Mouse (Mus musculus): ENCODE data around the gene Aaed1. TPM values are rescaled to one million over a fixed set of nuclear protein-coding genes. Genes with fewer than 3 reads are reported as not detected.

Aaed1 gene
- polyA plus RNA-seq, 1 experiment from 2014 or later = 89.2 TPM

GRCm38 (mm10) chr13:64299069-64299468 lies 13.4 kb downstream of the Aaed1 start:
- Histone ChIP-seq H3K4me2 (replicated peaks; ENCODE audit: low read depth, low read length) (no peak overlapping the region), H3K4me1 (ENCODE audit: insufficient read depth, low read depth, low read length) (no peaks in the 10 kb centered on the region), H3K9ac (replicated peaks; ENCODE audit: low read depth) (no peak overlapping the region), H3K36me3 (ENCODE audit: insufficient read depth, low read length) (peaks cover 9% of the 10 kb centered on the region; the same call in 1 of the 2 replicates), H3K4me3 (ENCODE audit: low read depth, low read length) (no peak overlapping the region), H3K9me3 (ENCODE audit: low read length) (no peaks in the 10 kb centered on the region), H3K27ac (ENCODE audit: low read length) (no peak overlapping the region), H3K27me3 (replicated peaks; ENCODE audit: insufficient read depth, low read length) (no peaks in the 10 kb centered on the region)
- DNase-seq (ENCODE audit: low spot score) (no peak), ATAC-seq (no peak)
- TF ChIP-seq CTCF (IDR thresholded peaks at IDR 0.05) = no peak
- TF ChIP-seq EP300 (IDR thresholded peaks at IDR 0.05) = no peak
- 78% methylated on average over 1 of the region's 1 CpGs for WGBS

- no peak for ATAC-seq
- Histone ChIP-seq H3K36me3 (ENCODE audit: insufficient read depth, low read length) (peaks cover 3% of the 10 kb centered on the region; the same call in 1 of the 2 replicates), H3K9me3 (ENCODE audit: low read length) (no peaks in the 10 kb centered on the region), H3K27ac (ENCODE audit: low read length) (no peak overlapping the region), H3K4me1 (ENCODE audit: insufficient read depth, low read depth, low read length) (no peaks in the 10 kb centered on the region), H3K4me3 (ENCODE audit: low read depth, low read length) (no peak overlapping the region), H3K27me3 (replicated peaks; ENCODE audit: insufficient read depth, low read length) (no peaks in the 10 kb centered on the region), H3K9ac (replicated peaks; ENCODE audit: low read depth) (no peak overlapping the region), H3K4me2 (replicated peaks; ENCODE audit: low read depth, low read length) (no peak overlapping the region)
- DNase-seq (ENCODE audit: low spot score) = no peak
- WGBS = 43% methylated on average over 4 of the region's 4 CpGs
- TF ChIP-seq CTCF (IDR thresholded peaks at IDR 0.05) (no peak), EP300 (IDR thresholded peaks at IDR 0.05) (no peak)
Observed at GRCm38 (mm10) chr13:64286791-64287190, 25.7 kb downstream of the Aaed1 start.

- Histone ChIP-seq H3K4me2 (replicated peaks; ENCODE audit: low read depth, low read length) (no peak overlapping the region), H3K9ac (replicated peaks; ENCODE audit: low read depth) (no peak overlapping the region), H3K9me3 (ENCODE audit: low read length) (no peaks in the 10 kb centered on the region), H3K4me1 (ENCODE audit: insufficient read depth, low read depth, low read length) (no peaks in the 10 kb centered on the region), H3K27me3 (replicated peaks; ENCODE audit: insufficient read depth, low read length) (no peaks in the 10 kb centered on the region), H3K4me3 (ENCODE audit: low read depth, low read length) (no peak overlapping the region), H3K27ac (ENCODE audit: low read length) (no peak overlapping the region), H3K36me3 (ENCODE audit: insufficient read depth, low read length) (peaks cover 3% of the 10 kb centered on the region; the same call in 1 of the 2 replicates)
- no peak for TF ChIP-seq EP300 (IDR thresholded peaks at IDR 0.05)
- TF ChIP-seq CTCF (IDR thresholded peaks at IDR 0.05) = no peak
- 66% methylated on average over 4 of the region's 4 CpGs for WGBS
- DNase-seq (ENCODE audit: low spot score) (no peak), ATAC-seq (no peak)
Observed at GRCm38 (mm10) chr13:64286321-64286720, 26.2 kb downstream of the Aaed1 start.

GRCm38 (mm10) chr13:64284676-64285075 lies 27.8 kb downstream of the Aaed1 start:
- Histone ChIP-seq H3K9ac (replicated peaks; ENCODE audit: low read depth) (no peak overlapping the region), H3K4me1 (ENCODE audit: insufficient read depth, low read depth, low read length) (no peaks in the 10 kb centered on the region), H3K36me3 (ENCODE audit: insufficient read depth, low read length) (no peaks in the 10 kb centered on the region), H3K27ac (ENCODE audit: low read length) (no peak overlapping the region), H3K4me2 (replicated peaks; ENCODE audit: low read depth, low read length) (no peak overlapping the region), H3K9me3 (ENCODE audit: low read length) (no peaks in the 10 kb centered on the region), H3K4me3 (ENCODE audit: low read depth, low read length) (no peak overlapping the region), H3K27me3 (replicated peaks; ENCODE audit: insufficient read depth, low read length) (no peaks in the 10 kb centered on the region)
- DNase-seq (ENCODE audit: low spot score) (no peak), ATAC-seq (no peak)
- WGBS = 94% methylated on average over 2 of the region's 2 CpGs
- TF ChIP-seq CTCF (IDR thresholded peaks at IDR 0.05) = peak; percentile 35; the same call in 1 of the 2 replicates
- TF ChIP-seq EP300 (IDR thresholded peaks at IDR 0.05) = no peak

GRCm38 (mm10) chr13:64280940-64281339 lies 31.6 kb downstream of the Aaed1 start:
- Histone ChIP-seq H3K27me3 (replicated peaks; ENCODE audit: insufficient read depth, low read length) (no peaks in the 10 kb centered on the region), H3K4me1 (ENCODE audit: insufficient read depth, low read depth, low read length) (no peaks in the 10 kb centered on the region), H3K4me2 (replicated peaks; ENCODE audit: low read depth, low read length) (no peak overlapping the region), H3K9me3 (ENCODE audit: low read length) (no peaks in the 10 kb centered on the region), H3K27ac (ENCODE audit: low read length) (no peak overlapping the region), H3K4me3 (ENCODE audit: low read depth, low read length) (no peak overlapping the region), H3K9ac (replicated peaks; ENCODE audit: low read depth) (no peak overlapping the region), H3K36me3 (ENCODE audit: insufficient read depth, low read length) (no peaks in the 10 kb centered on the region)
- no peak for DNase-seq (ENCODE audit: low spot score)
- TF ChIP-seq EP300 (IDR thresholded peaks at IDR 0.05) (no peak), CTCF (IDR thresholded peaks at IDR 0.05) (no peak)
- 81% methylated on average over 5 of the region's 5 CpGs for WGBS
- no peak for ATAC-seq

- DNase-seq (ENCODE audit: low spot score) = no peak
- H3K4me1 ChIP-seq (ENCODE audit: insufficient read depth, low read depth, low read length) = peaks cover 13% of the 10 kb centered on the region; the same call in 1 of the 2 replicates
- H3K27me3 ChIP-seq (replicated peaks; ENCODE audit: insufficient read depth, low read length) = 0 out of 2 replicates have a peak, but pooled peaks cover 7% of the 10 kb centered on the region
- no peak overlapping the region for H3K9ac ChIP-seq (replicated peaks; ENCODE audit: low read depth)
- no peaks in the 10 kb centered on the region for H3K36me3 ChIP-seq (ENCODE audit: insufficient read depth, low read length)
- no peak for ATAC-seq
- 22% methylated on average over 9 of the region's 9 CpGs for WGBS
- H3K27ac ChIP-seq (ENCODE audit: low read length) = no peak overlapping the region
- H3K4me3 ChIP-seq (ENCODE audit: low read depth, low read length) = peak overlapping the region; percentile 57
- TF ChIP-seq EP300 (IDR thresholded peaks at IDR 0.05) (no peak), CTCF (IDR thresholded peaks at IDR 0.05) (no peak)
- H3K9me3 ChIP-seq (ENCODE audit: low read length) = no peaks in the 10 kb centered on the region
- H3K4me2 ChIP-seq (replicated peaks; ENCODE audit: low read depth, low read length) = peak overlapping the region; percentile 99
Observed at GRCm38 (mm10) chr13:64275754-64276127, 36.8 kb downstream of the Aaed1 start.

Data from lung, postnatal 0 days (tissue).